Mouse (Mus musculus) liver, embryonic 15.5 days (tissue): ENCODE measurements around the gene Bcar3. TPM values are rescaled to one million over a fixed set of nuclear protein-coding genes. Genes with fewer than 3 reads are reported as not detected.
A peak's percentile ranks its signal among the peaks of the same experiment; 100 is the strongest.

Experiments used
- ATAC-seq: fragments of 200-750 bp; cut with Nextera tagmentation; 2 replicates; pipeline ENCODE4 v1.8.0; 2017; ENCODE audit warnings: moderate number of reproducible peaks, mild to moderate bottlenecking, moderate library complexity; ENCODE audit not compliant: insufficient read depth
- H3K27ac ChIP-seq: fragments of 300-500 bp; sonication (generic); replicated peaks from 2 replicates; pipeline ENCODE4 v1.5.1; 2015; ENCODE audit warnings: mild to moderate bottlenecking, inconsistent platforms
- H3K27me3 ChIP-seq: fragments of 300-500 bp; sonication (generic); 2 replicates; pipeline ENCODE4 v1.6.1; 2015; ENCODE audit warnings: mild to moderate bottlenecking, inconsistent platforms
- H3K36me3 ChIP-seq: fragments of 300-500 bp; sonication (generic); replicated peaks from 2 replicates; pipeline ENCODE4 v1.6.1; 2015; ENCODE audit warnings: moderate library complexity, mild to moderate bottlenecking, inconsistent platforms
- H3K4me1 ChIP-seq: fragments of 300-500 bp; sonication (generic); replicated peaks from 2 replicates; pipeline ENCODE4 v1.6.1; 2015; ENCODE audit warnings: inconsistent platforms
- H3K4me2 ChIP-seq: fragments of 300-500 bp; sonication (generic); 2 replicates; pipeline ENCODE4 v1.6.1; 2015; ENCODE audit warnings: moderate library complexity, mild to moderate bottlenecking, inconsistent platforms
- H3K4me3 ChIP-seq: fragments of 300-500 bp; sonication (generic); replicated peaks from 2 replicates; pipeline ENCODE4 v1.5.1; 2015; ENCODE audit warnings: mild to moderate bottlenecking, inconsistent platforms
- H3K9ac ChIP-seq: fragments of 300-500 bp; sonication (generic); 2 replicates; pipeline ENCODE4 v1.6.1; 2015; ENCODE audit warnings: moderate library complexity, mild to moderate bottlenecking, inconsistent platforms
- H3K9me3 ChIP-seq: fragments of 300-500 bp; sonication (generic); replicated peaks from 2 replicates; pipeline ENCODE4 v1.6.1; 2016; ENCODE audit warnings: inconsistent platforms
- WGBS: fragments of 180-500 bp; shearing (Covaris S2); methylation state at CpG from one replicate; pipeline ENCODE4 v1.1.7; 2015; ENCODE audit warnings: mixed read lengths; ENCODE audit not compliant: insufficient replicate concordance; 5-methylcytosine and 5-hydroxymethylcytosine counted together
- polyA plus RNA-seq: library from polyadenylated mRNA; unstranded; fragments of >200 nt; fragmentation: Nextera tagmentation; extraction: Ambion mirVana; gene quantifications from 2 replicates; pipeline ENCODE4 v1.2.1, GENCODE M21; 2015

Gene Bcar3
- polyA plus RNA-seq, 1 experiment from 2014 or later, result 5.2 TPM

DNA sequence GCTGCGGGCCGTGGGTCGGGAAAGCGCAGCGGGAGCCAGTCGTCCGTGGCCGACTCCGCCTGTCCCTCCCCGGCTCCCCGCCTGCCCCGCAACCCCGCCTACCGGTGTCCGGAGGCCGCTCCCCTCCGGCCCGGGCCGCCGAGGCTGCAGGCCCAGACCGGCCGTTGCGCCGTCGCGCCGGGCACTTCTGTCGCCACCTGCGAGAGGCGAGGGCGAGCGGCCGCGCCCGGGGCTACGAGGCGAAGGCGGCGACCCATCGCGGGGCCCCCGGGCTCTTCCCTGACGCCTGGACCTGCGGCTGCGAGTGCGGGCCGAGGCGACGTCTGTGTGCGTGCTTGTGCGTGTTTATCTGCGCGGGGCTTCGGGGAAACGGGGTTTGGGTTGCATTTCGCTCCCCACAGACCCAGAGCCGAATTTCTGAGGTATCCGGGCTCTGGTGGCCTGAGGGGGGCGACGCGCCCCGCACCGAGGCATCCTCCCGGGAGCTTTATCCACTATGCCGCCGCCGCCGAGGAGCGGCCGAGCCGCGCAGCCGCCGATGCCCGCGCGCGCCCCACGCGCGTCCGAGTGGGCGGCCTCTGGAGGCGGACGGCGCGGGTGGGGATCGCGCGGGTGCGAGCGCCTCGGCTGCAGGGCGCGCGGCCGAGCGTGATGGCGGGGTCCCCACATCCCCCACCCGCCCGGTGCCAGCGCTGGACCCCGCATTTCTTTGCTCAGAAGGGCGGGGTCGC, 548 bp upstream of the Bcar3 start:
- peaks cover 41% of the 10 kb centered on the region for H3K4me1 ChIP-seq
- no peaks in the 10 kb centered on the region for H3K36me3 ChIP-seq
- peak overlapping the region; percentile 99 for H3K4me2 ChIP-seq
- WGBS, result under 1% methylated on average over 103 of the region's 105 CpGs
- peak overlapping the region; percentile 85 for H3K4me3 ChIP-seq
- peak overlapping the region; percentile 73 for H3K9ac ChIP-seq
- peak overlapping the region; percentile 74 for H3K27ac ChIP-seq
- ATAC-seq, result peak; percentile 91
- no peaks in the 10 kb centered on the region for H3K9me3 ChIP-seq
- H3K27me3 ChIP-seq, result peaks cover 51% of the 10 kb centered on the region

DNA sequence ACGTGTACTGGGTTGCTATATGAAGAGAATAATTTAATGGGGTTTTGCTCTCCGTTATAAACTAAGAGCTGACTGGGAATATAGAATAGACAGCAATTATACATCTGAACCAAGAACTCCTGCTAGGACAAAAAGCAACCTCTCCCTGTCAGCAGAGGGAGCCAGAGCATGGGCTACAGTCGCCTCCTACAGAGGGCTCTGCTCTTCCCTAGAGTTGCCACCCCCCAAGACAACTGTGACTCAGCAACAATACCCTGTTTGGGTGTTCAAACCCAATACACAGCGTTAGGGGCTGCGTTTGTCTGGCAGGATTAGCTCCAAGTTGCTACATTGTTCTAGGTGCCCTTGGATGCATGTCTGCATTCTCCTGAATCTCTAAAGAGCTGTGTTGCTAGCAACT, 1.6 kb downstream of the Bcar3 start:
- peaks cover 42% of the 10 kb centered on the region for H3K27me3 ChIP-seq
- ATAC-seq, result no peak
- H3K9me3 ChIP-seq, result no peaks in the 10 kb centered on the region
- H3K36me3 ChIP-seq, result no peaks in the 10 kb centered on the region
- peaks cover 35% of the 10 kb centered on the region for H3K4me1 ChIP-seq
- H3K27ac ChIP-seq, result no peak overlapping the region
- WGBS, result 5% methylated on average over 5 of the region's 5 CpGs
- H3K4me2 ChIP-seq, result no peak overlapping the region
- H3K4me3 ChIP-seq, result no peak overlapping the region
- H3K9ac ChIP-seq, result no peak overlapping the region

DNA sequence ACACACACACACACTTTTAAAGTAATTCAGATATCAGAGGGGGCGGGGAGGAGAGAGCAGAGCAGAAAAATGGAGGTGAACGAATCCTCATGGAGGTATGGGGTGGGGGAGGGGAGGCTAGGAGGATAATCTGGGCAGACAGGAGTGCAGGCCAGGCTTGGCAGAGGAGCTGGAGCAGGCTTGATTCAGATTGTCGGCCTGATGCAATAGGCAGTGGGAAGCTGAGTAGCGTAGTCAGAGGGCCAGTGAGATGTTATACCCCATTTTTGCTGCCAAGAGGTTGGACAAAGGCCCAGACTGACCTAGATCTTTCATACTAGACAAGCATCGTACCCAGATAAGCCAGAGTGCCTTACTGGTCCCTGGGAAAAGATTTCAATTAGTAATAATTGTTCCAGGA, 3.0 kb downstream of the Bcar3 start:
- Histone ChIP-seq H3K9ac (no peak overlapping the region), H3K4me2 (no peak overlapping the region), H3K36me3 (no peaks in the 10 kb centered on the region), H3K27ac (no peak overlapping the region), H3K27me3 (peaks cover 29% of the 10 kb centered on the region), H3K4me1 (peaks cover 39% of the 10 kb centered on the region), H3K4me3 (no peak overlapping the region), H3K9me3 (no peaks in the 10 kb centered on the region)
- no peak for ATAC-seq
- WGBS, result 67% methylated on average over 5 of the region's 5 CpGs

DNA sequence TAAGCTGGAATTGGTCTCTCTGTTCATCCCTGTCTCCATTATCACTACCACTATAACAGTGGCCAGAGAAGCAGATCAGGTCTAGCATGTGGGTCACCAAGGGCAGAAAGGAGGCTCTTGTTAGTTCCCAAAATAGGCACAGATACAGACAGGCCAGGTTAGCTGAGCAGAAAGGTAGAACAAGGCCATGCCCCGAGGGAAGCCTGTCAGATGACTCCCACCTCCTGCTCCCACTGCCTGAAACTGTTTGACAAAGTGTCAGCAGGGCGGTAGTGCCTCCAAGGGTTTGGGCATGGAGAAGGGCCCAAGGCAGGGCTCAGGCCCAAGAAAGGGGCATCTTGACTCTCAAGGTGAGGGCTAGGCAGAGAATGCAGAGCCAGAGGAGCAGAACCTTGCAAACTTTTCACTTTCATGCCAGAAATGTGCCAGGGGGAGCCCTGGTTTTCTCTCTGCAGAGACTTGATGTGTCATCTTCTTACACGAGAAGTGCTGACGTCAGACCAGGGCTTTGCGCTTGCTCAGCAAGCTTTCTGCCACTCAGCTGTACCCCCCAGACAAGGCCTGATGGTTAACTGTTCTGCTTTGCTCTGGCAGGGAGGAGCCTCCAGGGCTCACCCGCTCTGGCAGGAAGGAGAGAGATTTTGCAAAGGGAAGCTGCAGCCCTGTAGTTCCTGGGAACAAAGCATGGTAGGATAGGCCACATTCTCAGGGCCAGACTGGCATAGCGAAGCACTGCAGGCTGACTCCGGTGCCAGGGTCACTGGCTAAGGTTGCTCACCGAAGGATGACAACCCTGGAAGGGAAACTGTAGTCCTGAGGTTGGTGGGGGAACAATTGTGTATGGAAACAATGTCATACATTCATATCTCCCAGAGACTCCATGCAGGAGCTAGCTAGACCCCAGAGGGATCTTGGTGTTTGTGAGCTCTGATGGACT, 7.3 kb downstream of the Bcar3 start:
- Histone ChIP-seq H3K9ac (no peak overlapping the region), H3K27ac (no peak overlapping the region), H3K4me3 (no peak overlapping the region), H3K4me1 (0 out of 2 replicates have a peak, but pooled peaks cover 8% of the 10 kb centered on the region), H3K27me3 (no peaks in the 10 kb centered on the region), H3K9me3 (no peaks in the 10 kb centered on the region), H3K4me2 (no peak overlapping the region), H3K36me3 (no peaks in the 10 kb centered on the region)
- WGBS, result 47% methylated on average over 9 of the region's 9 CpGs
- ATAC-seq, result peak; percentile 55; the same call in 1 of the 2 replicates

DNA sequence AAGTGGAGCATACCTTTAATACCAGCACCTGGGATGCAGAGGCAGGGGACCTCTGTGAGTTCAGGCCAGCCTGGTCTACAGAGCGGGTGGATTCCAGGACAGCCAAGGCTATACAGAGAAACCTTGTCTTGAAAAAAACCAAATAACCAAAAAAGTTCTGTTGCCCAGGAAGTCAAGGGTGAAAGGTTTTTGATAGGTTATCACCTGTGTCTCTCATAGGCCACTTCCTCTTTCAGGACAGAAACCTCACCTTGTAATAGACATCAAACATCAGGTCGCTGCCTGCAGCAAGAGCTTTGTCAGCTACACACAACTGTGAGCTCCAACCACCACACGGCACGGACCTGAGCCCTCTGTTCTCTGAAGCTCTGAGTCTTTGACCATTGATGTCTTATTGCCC, 10.6 kb downstream of the Bcar3 start:
- H3K27me3 ChIP-seq, result no peaks in the 10 kb centered on the region
- H3K4me3 ChIP-seq, result no peak overlapping the region
- H3K4me1 ChIP-seq, result 0 out of 2 replicates have a peak, but pooled peaks cover 8% of the 10 kb centered on the region
- H3K36me3 ChIP-seq, result no peaks in the 10 kb centered on the region
- WGBS, result 54% methylated on average over 4 of the region's 4 CpGs
- no peaks in the 10 kb centered on the region for H3K9me3 ChIP-seq
- H3K4me2 ChIP-seq, result no peak overlapping the region
- no peak overlapping the region for H3K9ac ChIP-seq
- no peak overlapping the region for H3K27ac ChIP-seq
- no peak for ATAC-seq

DNA sequence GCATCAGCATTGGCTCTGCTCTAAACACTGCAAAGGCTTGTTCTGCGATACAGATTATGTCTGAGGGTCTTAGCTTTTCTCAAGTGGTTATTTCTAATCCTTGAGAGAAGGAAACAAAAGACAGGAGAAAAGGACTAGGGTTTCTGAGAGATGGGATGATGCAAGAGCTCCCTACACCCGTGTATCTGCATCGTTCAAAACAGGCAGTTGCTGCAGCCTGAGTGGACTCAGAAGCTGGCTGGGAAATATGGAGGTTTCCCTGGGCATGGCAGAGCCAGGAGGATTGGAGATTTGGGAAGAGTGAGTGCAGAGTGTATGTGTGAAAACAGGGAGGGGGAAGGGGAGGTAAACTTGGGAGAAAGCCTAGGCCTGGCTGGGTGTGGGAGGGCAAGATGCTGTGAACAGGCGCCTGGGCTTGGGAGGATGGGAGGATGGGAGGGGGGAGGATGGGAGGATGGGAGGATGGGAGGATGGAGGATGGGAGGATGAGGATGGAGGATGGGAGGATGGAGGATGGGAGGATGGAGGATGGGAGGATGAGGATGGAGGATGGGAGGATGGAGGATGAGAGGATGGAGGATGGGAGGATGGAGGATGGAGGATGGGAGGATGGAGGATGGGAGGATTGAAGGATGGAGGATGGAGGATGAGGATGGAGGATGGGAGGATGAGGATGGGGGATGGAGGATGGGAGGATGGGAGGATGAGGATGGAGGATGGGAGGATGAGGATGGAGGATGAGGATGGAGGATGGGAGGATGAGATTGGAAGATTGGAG, 14.1 kb downstream of the Bcar3 start:
- no peak overlapping the region for H3K4me3 ChIP-seq
- H3K4me2 ChIP-seq, result no peak overlapping the region
- H3K27ac ChIP-seq, result no peak overlapping the region
- ATAC-seq, result no peak
- H3K27me3 ChIP-seq, result no peaks in the 10 kb centered on the region
- no peaks in the 10 kb centered on the region for H3K9me3 ChIP-seq
- 39% methylated on average over 4 of the region's 4 CpGs for WGBS
- no peaks in the 10 kb centered on the region for H3K4me1 ChIP-seq
- H3K9ac ChIP-seq, result no peak overlapping the region
- H3K36me3 ChIP-seq, result no peaks in the 10 kb centered on the region

DNA sequence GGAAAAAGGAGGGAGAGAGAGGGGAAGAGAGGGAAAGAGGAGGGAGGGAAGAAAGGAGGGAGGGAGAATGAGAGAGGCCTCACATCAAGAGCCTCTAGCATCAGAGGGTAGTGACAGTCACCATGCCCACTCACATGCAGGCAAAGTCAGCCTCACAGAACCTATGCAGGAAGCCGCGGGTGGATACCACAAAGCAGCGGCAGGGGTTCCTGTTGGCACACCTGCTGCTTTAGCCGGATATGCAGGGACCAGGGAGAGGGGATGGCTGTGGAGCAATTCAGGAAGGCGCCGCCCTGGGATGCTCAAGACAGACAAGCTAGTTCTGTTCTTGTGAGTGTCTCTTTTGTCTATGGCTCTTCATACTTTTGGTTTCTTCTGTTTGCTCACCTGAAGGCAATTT, 15.0 kb downstream of the Bcar3 start:
- no peak for ATAC-seq
- Histone ChIP-seq H3K9ac (no peak overlapping the region), H3K9me3 (no peaks in the 10 kb centered on the region), H3K27me3 (no peaks in the 10 kb centered on the region), H3K36me3 (no peaks in the 10 kb centered on the region), H3K4me3 (no peak overlapping the region), H3K4me2 (no peak overlapping the region), H3K27ac (no peak overlapping the region), H3K4me1 (peaks cover 3% of the 10 kb centered on the region; the same call in 1 of the 2 replicates)
- 21% methylated on average over 6 of the region's 6 CpGs for WGBS

DNA sequence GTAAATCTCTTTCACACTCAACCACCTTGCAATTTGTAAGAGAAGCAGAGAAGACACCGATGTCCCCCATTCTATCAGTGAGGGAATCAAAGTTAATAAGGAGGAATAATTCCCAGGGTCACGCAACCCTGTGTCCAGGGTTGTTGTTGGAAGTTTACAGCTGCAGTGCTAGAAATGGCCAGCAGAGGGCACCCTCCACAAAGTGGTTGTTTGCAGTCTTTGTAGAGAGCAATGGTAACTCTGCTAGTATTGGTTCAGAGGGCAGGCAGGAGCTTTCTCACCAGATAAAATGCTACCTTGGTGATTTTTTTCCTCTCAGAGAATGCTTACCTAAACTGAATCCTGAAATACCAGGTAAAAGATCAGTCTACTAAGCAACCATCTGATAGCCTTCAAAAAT, 18.1 kb downstream of the Bcar3 start:
- Histone ChIP-seq H3K4me2 (no peak overlapping the region), H3K27ac (no peak overlapping the region), H3K27me3 (no peaks in the 10 kb centered on the region), H3K4me3 (no peak overlapping the region), H3K9ac (no peak overlapping the region), H3K36me3 (no peaks in the 10 kb centered on the region), H3K9me3 (no peaks in the 10 kb centered on the region), H3K4me1 (peaks cover 10% of the 10 kb centered on the region; the same call in 1 of the 2 replicates)
- ATAC-seq, result no peak
- 15% methylated on average over 2 of the region's 2 CpGs for WGBS

DNA sequence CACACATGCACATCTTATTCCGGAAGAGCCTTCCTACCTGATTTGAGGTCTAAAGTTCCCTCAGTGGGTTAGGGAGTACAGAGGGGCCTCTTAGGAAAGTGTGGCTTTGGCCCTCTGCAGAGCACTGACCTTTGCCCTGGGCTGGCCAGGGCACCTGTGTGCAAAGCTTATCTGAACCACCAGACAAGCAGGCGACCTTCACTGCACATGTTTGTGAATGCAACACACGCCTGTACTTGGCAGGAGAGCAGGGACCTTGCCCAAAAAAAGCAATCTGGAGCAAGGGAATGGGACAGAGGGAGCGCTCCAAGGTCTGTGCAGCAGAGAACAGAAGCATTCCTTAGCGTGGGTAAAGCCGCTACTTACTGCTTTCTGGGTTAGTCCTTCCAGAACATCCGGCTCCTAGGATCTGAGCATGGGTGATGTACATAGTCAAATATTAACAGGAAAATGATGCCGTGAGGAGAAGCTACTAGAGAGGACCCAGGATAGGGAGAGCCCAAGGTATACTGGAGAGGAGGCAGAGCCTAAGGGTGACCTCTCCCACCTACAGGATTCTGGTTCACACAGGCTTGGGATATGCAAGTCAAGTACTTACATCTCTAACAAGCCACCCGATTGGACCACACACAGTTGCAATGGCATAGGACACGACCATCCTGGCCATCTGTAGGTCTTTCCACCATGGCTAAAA, 19.1 kb downstream of the Bcar3 start:
- H3K4me3 ChIP-seq, result no peak overlapping the region
- H3K27ac ChIP-seq, result peak overlapping the region; percentile 35; the same call in 1 of the 2 replicates
- no peaks in the 10 kb centered on the region for H3K9me3 ChIP-seq
- peak overlapping the region; percentile 8; the same call in 1 of the 2 replicates for H3K4me2 ChIP-seq
- no peaks in the 10 kb centered on the region for H3K36me3 ChIP-seq
- no peak overlapping the region for H3K9ac ChIP-seq
- 53% methylated on average over 10 of the region's 10 CpGs for WGBS
- ATAC-seq, result peak; percentile 71
- H3K27me3 ChIP-seq, result no peaks in the 10 kb centered on the region
- H3K4me1 ChIP-seq, result peaks cover 10% of the 10 kb centered on the region; the same call in 1 of the 2 replicates

DNA sequence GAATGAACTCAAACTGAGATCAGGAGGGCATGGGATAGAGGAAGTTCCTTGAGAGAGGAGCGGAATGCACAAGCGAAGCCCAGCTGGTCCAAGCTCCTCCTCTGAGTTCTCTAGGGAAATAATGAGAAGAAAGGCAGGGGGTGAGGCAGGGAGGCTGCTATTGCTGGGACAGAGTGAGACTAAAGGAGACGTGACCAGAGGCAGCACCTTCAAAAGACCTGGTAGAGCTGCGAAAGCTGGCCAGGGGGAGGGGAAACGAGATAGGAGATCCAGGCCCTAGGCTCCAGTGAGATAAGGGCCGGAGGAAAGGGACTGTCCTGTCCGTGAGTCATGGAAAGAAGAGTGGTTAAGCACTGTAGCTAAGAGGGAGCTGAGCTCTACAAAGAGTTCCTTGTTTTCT, 20.0 kb downstream of the Bcar3 start:
- no peaks in the 10 kb centered on the region for H3K36me3 ChIP-seq
- no peaks in the 10 kb centered on the region for H3K27me3 ChIP-seq
- no peaks in the 10 kb centered on the region for H3K9me3 ChIP-seq
- no peak overlapping the region for H3K9ac ChIP-seq
- peaks cover 10% of the 10 kb centered on the region; the same call in 1 of the 2 replicates for H3K4me1 ChIP-seq
- no peak overlapping the region for H3K4me3 ChIP-seq
- ATAC-seq, result no peak
- no peak overlapping the region for H3K27ac ChIP-seq
- 24% methylated on average over 7 of the region's 7 CpGs for WGBS
- H3K4me2 ChIP-seq, result no peak overlapping the region
